Comparison of ENCODE assay signal across 8 mouse cellular contexts in genomic region chr3:89858123-89858522, GRCm38 (mm10). TPM values are rescaled to one million over a fixed set of nuclear protein-coding genes. Genes with fewer than 3 reads are reported as not detected.
DNase-seq lines count a peak whose midpoint lies in the region; ATAC-seq lines count a peak whose summit lies in the region.

No protein-coding gene starts in this region.

- intact Hi-C loops in heart, postnatal 10 days (cut with DNase I) = loop anchor here (1.0 kb wide), 1 partner anchor 42 kb away; no protein-coding TSS in a partner anchor
- intact Hi-C loops in heart, postnatal 25 days (cut with DNase I) = loop anchor here (1.0 to 10.0 kb wide), 5 partner anchors 41 to 513 kb away; partner anchors contain the start of genes Adam15 and Adar

- 0 out of 4 replicates have a peak, but pooled peaks have one; percentile 34 to 40 for ATAC-seq in hematopoietic stem cell, adult 5-6 weeks (replicated peaks in 1 of 2; ENCODE audit: insufficient read depth in 1 of 2, low FRiP score in 2 of 2, low TSS enrichment in 1 of 2, low read depth in 1 of 2, poor library complexity in 2 of 2, severe bottlenecking in 2 of 2)

- DNase-seq in heart, postnatal 10 days = peak; percentile 54 to 64
- no peak for DNase-seq in heart, postnatal 25 days (ENCODE audit: low spot score)
- DNase-seq in 3T3-L1 (ENCODE audit: low read depth, low spot score) = peak; percentile 86
- peak; percentile 59 for DNase-seq in Muller cell, postnatal 12 days (ENCODE audit: inconsistent ontology term)
- no peak for DNase-seq in adrenal gland, adult 2 months
- DNase-seq in layer of hippocampus, adult 9-11 months = no peak
- DNase-seq in urinary bladder, postnatal 25 days (ENCODE audit: low spot score) = no peak

RNA-seq across cellular contexts. Expression of gene She, which starts 27.0 kb away (rescaled TPM):
- 10 to 100 TPM; 24.8 to 25.3 TPM for total RNA-seq in heart, postnatal 10 days (2021)
- 10 to 100 TPM; 12.1 to 14.7 TPM for total RNA-seq in heart, postnatal 25 days (2021)
- total RNA-seq in hematopoietic stem cell, adult 5-6 weeks (2017) = 0.50 TPM in 1 of 2 replicates, not detected in the other
- total RNA-seq in adrenal gland, adult 2 months (2021) = 10 to 100 TPM in 1 of 2 experiments, 1 to 10 TPM in 1; 5.8 to 11.3 TPM
- polyA plus RNA-seq in adrenal gland, adult 2 months (2012; rRNA removed) = 2.8 and 4.0 TPM in 2 replicates

RNA-seq across cellular contexts. Expression of gene Il6ra, which starts 54.9 kb away (rescaled TPM):
- total RNA-seq in heart, postnatal 10 days (2021) = 1 to 10 TPM; 3.9 to 4.0 TPM
- total RNA-seq in heart, postnatal 25 days (2021) = 1 to 10 TPM; 3.8 to 5.0 TPM
- total RNA-seq in hematopoietic stem cell, adult 5-6 weeks (2017) = 9.6 and 11.1 TPM in 2 replicates
- 10 to 100 TPM in 1 of 2 experiments, 1 to 10 TPM in 1; 7.9 to 11.5 TPM for total RNA-seq in adrenal gland, adult 2 months (2021)
- 5.2 and 5.3 TPM in 2 replicates for polyA plus RNA-seq in adrenal gland, adult 2 months (2012; rRNA removed)

Comparison
In these comparisons a context has a peak if more than half of its experiments do, and no peak if none do; other contexts are left out.
1. DNase-seq: peak in heart, postnatal 10 days (2 of 2), 3T3-L1 (single experiment) and Muller cell, postnatal 12 days (single experiment); none in heart, postnatal 25 days (single experiment), adrenal gland, adult 2 months (single experiment), layer of hippocampus, adult 9-11 months (single experiment) and urinary bladder, postnatal 25 days (single experiment).